ENCODE assay signal across 9 mouse cellular contexts in the genomic region with DNA sequence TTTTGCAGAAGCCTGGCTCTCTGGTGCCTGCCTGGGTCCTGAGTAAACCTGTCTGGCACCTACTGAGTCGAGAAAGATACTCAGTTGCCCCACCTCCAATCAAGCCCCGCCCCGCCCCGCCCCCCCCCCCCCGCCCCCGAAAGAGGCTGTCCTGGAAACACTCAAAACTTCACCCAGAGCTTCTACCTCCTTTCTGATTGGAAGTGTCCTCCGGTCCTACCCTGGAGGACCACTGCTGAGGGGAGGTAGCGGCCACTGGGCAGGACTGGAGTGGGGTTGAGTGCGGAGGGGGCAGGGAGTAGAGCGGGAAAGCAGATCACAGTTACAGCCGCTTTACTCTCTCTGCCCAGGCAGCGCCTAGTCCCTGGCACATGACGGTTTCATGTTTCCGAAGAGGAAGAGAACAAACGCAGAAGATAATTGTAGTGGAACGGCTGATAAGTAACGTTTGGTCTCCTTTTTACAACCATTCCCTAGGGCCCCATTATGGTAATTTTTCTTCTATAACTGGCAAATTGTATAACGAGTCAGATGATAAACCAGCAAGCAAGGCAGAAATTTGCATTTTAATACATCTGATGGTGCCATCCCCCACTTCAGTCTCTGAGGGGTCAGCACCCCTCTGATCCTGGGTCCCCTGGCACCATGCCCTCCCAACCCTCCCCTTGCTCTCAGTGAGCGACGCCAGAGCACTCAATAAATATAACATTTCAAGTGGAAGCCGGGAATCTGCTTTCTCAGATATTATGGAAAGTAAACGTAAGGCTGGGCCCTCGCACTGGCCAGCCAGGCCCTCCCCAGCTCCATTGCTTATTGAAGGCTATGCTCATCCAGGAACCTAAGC.
A peak's percentile ranks its signal among the peaks of the same experiment; 100 is the strongest.
DNase-seq lines count a peak whose midpoint lies in the region; ATAC-seq lines count a peak whose summit lies in the region.
"Had no signal": no experiment of that assay in that cellular context is flagged by ENCODE, and none has a peak within 500 bp of the region (broad histone marks: within the 10 kb centered on the region; RNA-seq: fewer than 3 reads in every experiment).

No protein-coding gene starts in this region.

- peaks cover 48% of the 10 kb centered on the region for H3K27me3 ChIP-seq in forebrain, embryonic 10.5 days (ENCODE audit: poor library complexity, severe bottlenecking)
- 0 out of 2 replicates have a peak, but pooled peaks cover 3% of the 10 kb centered on the region for H3K27me3 ChIP-seq in hindbrain, embryonic 13.5 days
- H3K27me3 ChIP-seq in liver, embryonic 15.5 days: no peaks in the 10 kb centered on the region; the same call in 1 of the 2 replicates
- no peaks in the 10 kb centered on the region for H3K27me3 ChIP-seq in neural tube, embryonic 11.5 days (ENCODE audit: control insufficient read depth, insufficient read depth, low read length)
- H3K27me3 ChIP-seq: Patski had no signal

- H3K9me3 ChIP-seq in forebrain, embryonic 10.5 days: no peaks in the 10 kb centered on the region
- no peaks in the 10 kb centered on the region for H3K9me3 ChIP-seq in hindbrain, embryonic 13.5 days
- H3K9me3 ChIP-seq in liver, embryonic 15.5 days (replicated peaks): no peaks in the 10 kb centered on the region
- H3K9me3 ChIP-seq in neural tube, embryonic 11.5 days (ENCODE audit: control insufficient read depth, low read length): no peaks in the 10 kb centered on the region

- DNase-seq in kidney, adult 8-10 months: peak; percentile 7 to 18
- DNase-seq in kidney, adult 11 months: no peak
- peak; percentile 45 for DNase-seq in forebrain, embryonic 10.5 days (ENCODE audit: extremely low spot score, low spot score)
- peak; percentile 52 for DNase-seq in neural tube, embryonic 11.5 days (ENCODE audit: low spot score)
- DNase-seq in thymus, postnatal 14 days: peak; percentile 32
- DNase-seq in cerebellum, adult 11-12 months: no peak

- H3K36me3 ChIP-seq in forebrain, embryonic 10.5 days (replicated peaks): no peaks in the 10 kb centered on the region
- no peaks in the 10 kb centered on the region for H3K36me3 ChIP-seq in hindbrain, embryonic 13.5 days
- no peaks in the 10 kb centered on the region for H3K36me3 ChIP-seq in liver, embryonic 15.5 days (replicated peaks)
- H3K36me3 ChIP-seq in neural tube, embryonic 11.5 days (ENCODE audit: control insufficient read depth, insufficient read depth, low read length): no peaks in the 10 kb centered on the region

- H3K9ac ChIP-seq in hindbrain, embryonic 13.5 days: peak overlapping the region; percentile 14; the same call in 1 of the 2 replicates
- peak overlapping the region; percentile 31; the same call in 1 of the 2 replicates for H3K9ac ChIP-seq in liver, embryonic 15.5 days
- no peak overlapping the region for H3K9ac ChIP-seq in neural tube, embryonic 11.5 days (ENCODE audit: low read length)

- ATAC-seq in hindbrain, embryonic 13.5 days (ENCODE audit: low FRiP score): peak; percentile 57
- ATAC-seq in liver, embryonic 15.5 days (ENCODE audit: insufficient read depth): peak; percentile 77
- peak; percentile 61; the same call in 1 of the 2 replicates for ATAC-seq in neural tube, embryonic 11.5 days (ENCODE audit: insufficient read depth, low FRiP score, low TSS enrichment)
- ATAC-seq: Patski had no signal

- 13% methylated on average over 23 of the region's 23 CpGs for WGBS in forebrain, embryonic 10.5 days
- 6% methylated on average over 22 of the region's 23 CpGs for WGBS in hindbrain, embryonic 13.5 days
- 3% methylated on average over 22 of the region's 23 CpGs for WGBS in liver, embryonic 15.5 days (ENCODE audit: insufficient replicate concordance)
- 9% methylated on average over 18 of the region's 23 CpGs for WGBS in neural tube, embryonic 11.5 days

- H3K4me3 ChIP-seq in forebrain, embryonic 10.5 days: peak overlapping the region; percentile 49
- peak overlapping the region; percentile 0; the same call in 1 of the 2 replicates for H3K4me3 ChIP-seq in hindbrain, embryonic 13.5 days
- H3K4me3 ChIP-seq in liver, embryonic 15.5 days (replicated peaks): peak overlapping the region; percentile 50
- peak overlapping the region; percentile 19 for H3K4me3 ChIP-seq in neural tube, embryonic 11.5 days (ENCODE audit: low read depth, low read length)

- peaks cover 42% of the 10 kb centered on the region for H3K4me1 ChIP-seq in forebrain, embryonic 10.5 days
- peaks cover 54% of the 10 kb centered on the region for H3K4me1 ChIP-seq in hindbrain, embryonic 13.5 days (replicated peaks)
- H3K4me1 ChIP-seq in liver, embryonic 15.5 days (replicated peaks): peaks cover 30% of the 10 kb centered on the region
- H3K4me1 ChIP-seq in neural tube, embryonic 11.5 days (ENCODE audit: control insufficient read depth, insufficient read depth, low read length): peaks cover 9% of the 10 kb centered on the region; the same call in 1 of the 2 replicates

- H3K4me2 ChIP-seq in hindbrain, embryonic 13.5 days: peak overlapping the region; percentile 51
- H3K4me2 ChIP-seq in liver, embryonic 15.5 days: peak overlapping the region; percentile 76
- peak overlapping the region; percentile 48 for H3K4me2 ChIP-seq in neural tube, embryonic 11.5 days (ENCODE audit: low read depth)

- peak overlapping the region; percentile 66 for H3K27ac ChIP-seq in forebrain, embryonic 10.5 days
- peak overlapping the region; percentile 70 for H3K27ac ChIP-seq in hindbrain, embryonic 13.5 days
- H3K27ac ChIP-seq in liver, embryonic 15.5 days (replicated peaks): peak overlapping the region; percentile 60
- no peak overlapping the region for H3K27ac ChIP-seq in neural tube, embryonic 11.5 days (ENCODE audit: low read depth, low read length)

Comparison
In these comparisons a context has a peak if more than half of its experiments do, and no peak if none do; other contexts are left out.
1. DNase-seq: peak in kidney, adult 8-10 months (2 of 2), forebrain, embryonic 10.5 days (single experiment), neural tube, embryonic 11.5 days (single experiment) and thymus, postnatal 14 days (single experiment); none in kidney, adult 11 months (single experiment) and cerebellum, adult 11-12 months (single experiment).
2. H3K4me3 ChIP-seq: peak in every context shown above with its lines; median percentile 50 in liver, embryonic 15.5 days; 49 in forebrain, embryonic 10.5 days; 19 in neural tube, embryonic 11.5 days; 0 in hindbrain, embryonic 13.5 days.
3. Peak in every context shown above with its lines, with median percentiles within 50 percentile points of each other: ATAC-seq and H3K4me2 ChIP-seq.